Mouse (Mus musculus) A20 (cell line): ENCODE measurements around the gene Myt1l.

Experiments
- DNase-seq: peaks from one replicate; pipeline ENCODE4 v3.0.0-alpha.2; 2011; ENCODE audit warnings: low read depth, low spot score

Gene Myt1l

GRCm38 (mm10) chr12:29956969-29957368 is 428.8 kb downstream of the Myt1l start:
- DNase-seq: peak; percentile 11

- DNase-seq: no peak
These were observed 430.5 kb downstream of the Myt1l start for GRCm38 (mm10) chr12:29958637-29959036.

GRCm38 (mm10) chr12:29961041-29961440 is 432.9 kb downstream of the Myt1l start:
- DNase-seq: no peak

GRCm38 (mm10) chr12:29965016-29965415 is 436.8 kb downstream of the Myt1l start:
- DNase-seq: no peak

GRCm38 (mm10) chr12:29971795-29972464 is 443.7 kb downstream of the Myt1l start:
- DNase-seq: no peak

GRCm38 (mm10) chr12:29972533-29972932 is 444.3 kb downstream of the Myt1l start:
- DNase-seq: no peak
